Mouse (Mus musculus) CH12.LX (cell line): Measurements from ENCODE around the gene Cnksr3.

Experiments used
- CTCF ChIP-seq, 2 experiments: IDR thresholded peaks in 1 of 2; conservative IDR thresholded peaks in 1 of 2; 2 replicates each; pipeline ENCODE4 v1.5.1; 2011 to 2012; ENCODE audit warnings: low read depth in 2 of 2, low read length in 2 of 2, improper control_type of control experiment in 1 of 2, inconsistent platforms in 1 of 2, mild to moderate bottlenecking in 1 of 2, moderate library complexity in 1 of 2
- EP300 ChIP-seq: IDR thresholded peaks from 2 replicates; pipeline ENCODE4 v1.6.1; 2011; ENCODE audit warnings: low read length, improper control_type of control experiment
- HCFC1 ChIP-seq: IDR thresholded peaks from 2 replicates; pipeline ENCODE4 v1.6.1; 2012; ENCODE audit warnings: low read depth, mild to moderate bottlenecking, inconsistent platforms, low read length, improper control_type of control experiment
- JUN ChIP-seq: IDR thresholded peaks from 2 replicates; pipeline ENCODE4 v1.6.1; 2011; ENCODE audit warnings: low read depth, mild to moderate bottlenecking, low read length, improper control_type of control experiment, moderate library complexity; ENCODE audit not compliant: insufficient read depth
- JUND ChIP-seq: conservative IDR thresholded peaks from 2 replicates; pipeline ENCODE4 v1.6.1; 2011; ENCODE audit warnings: low read depth, low read length, improper control_type of control experiment
- MXI1 ChIP-seq: IDR thresholded peaks from 2 replicates; pipeline ENCODE4 v1.6.1; 2011; ENCODE audit warnings: mild to moderate bottlenecking, low read depth, low read length, improper control_type of control experiment
- POLR2A ChIP-seq: IDR thresholded peaks from 2 replicates; pipeline ENCODE4 v1.6.1; 2011; ENCODE audit warnings: low read depth, mild to moderate bottlenecking, improper control_type of control experiment, low read length
- RAD21 ChIP-seq: IDR thresholded peaks from 2 replicates; pipeline ENCODE4 v1.6.1; 2011; ENCODE audit warnings: low read depth, mild to moderate bottlenecking, low read length, improper control_type of control experiment, moderate library complexity
- USF1 ChIP-seq: IDR thresholded peaks from 2 replicates; pipeline ENCODE4 v1.6.1; 2014; ENCODE audit warnings: low read depth, mild to moderate bottlenecking, inconsistent platforms, low read length, improper control_type of control experiment
- ZNF384 ChIP-seq: IDR thresholded peaks from 2 replicates; pipeline ENCODE4 v1.6.1; 2012; ENCODE audit warnings: low read depth, low read length, improper control_type of control experiment, inconsistent platforms

DNA sequence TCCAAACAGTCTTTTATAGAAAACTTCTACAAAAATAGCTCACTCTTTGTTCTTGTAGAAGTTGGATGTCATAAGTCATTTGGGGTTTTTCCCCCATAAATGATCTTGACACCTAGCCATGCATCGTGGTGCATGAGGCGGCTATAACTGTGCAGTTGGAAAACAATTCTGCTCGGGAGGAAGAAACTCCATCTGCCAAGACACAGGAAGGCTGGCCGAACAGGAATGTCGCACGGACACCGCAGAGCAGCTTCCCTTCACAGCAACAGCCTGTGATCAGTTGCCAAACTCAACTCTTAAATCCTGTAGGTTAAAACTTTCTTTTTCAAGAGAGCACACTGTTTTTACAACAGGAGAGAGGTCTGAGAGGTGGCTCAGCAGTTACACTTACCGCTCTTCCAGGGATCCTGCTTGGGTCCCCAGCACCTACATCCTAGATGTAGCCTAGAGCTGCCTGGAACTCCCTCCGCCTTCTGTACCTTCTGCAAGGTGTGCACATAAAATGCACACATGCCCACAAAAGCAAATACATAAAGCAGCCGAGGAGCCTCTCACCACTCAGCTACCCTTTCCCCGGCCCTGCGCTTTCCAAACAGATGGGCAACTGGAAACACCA, 29.4 kb downstream of the Cnksr3 start:
- TF ChIP-seq HCFC1 = no peak
- no peak for TF ChIP-seq JUN
- no peak for TF ChIP-seq CTCF (conservative IDR thresholded peaks at IDR 0.05 in 1 of 2, IDR thresholded peaks at IDR 0.05 in 1 of 2; ENCODE audit: low read depth in 2 of 2, low read length in 2 of 2)
- no peak for TF ChIP-seq USF1
- no peak for TF ChIP-seq RAD21
- no peak for TF ChIP-seq EP300
- TF ChIP-seq JUND = no peak
- TF ChIP-seq ZNF384 = no peak
- TF ChIP-seq POLR2A = no peak
- no peak for TF ChIP-seq MXI1
